Mouse (Mus musculus): ENCODE measurements around the gene Tet2. TPM values are rescaled to one million over a fixed set of nuclear protein-coding genes. Genes with fewer than 3 reads are reported as not detected.
"Not testable (repeated sequence)": the region's sequence is repeated elsewhere in the genome, so short reads cannot be mapped to it uniquely, and the experiment has no call there.

The Tet2 gene
- polyA plus RNA-seq, 1 experiment from 2014 or later, result 17.8 TPM

- Histone ChIP-seq H3K4me2 (peak overlapping the region; percentile 84), H3K9ac (peak overlapping the region; percentile 86), H3K4me1 (peaks cover 10% of the 10 kb centered on the region), H3K4me3 (peak overlapping the region; percentile 70), H3K27me3 (no peaks in the 10 kb centered on the region), H3K36me3 (no peaks in the 10 kb centered on the region), H3K9me3 (no peaks in the 10 kb centered on the region), H3K27ac (peak overlapping the region; percentile 97)
- WGBS, result 10% methylated on average over 6 of the region's 6 CpGs
- ATAC-seq (ENCODE audit: borderline replicate concordance, extremely low read depth, low FRiP score, low TSS enrichment), result no peak
These were observed 346 bp upstream of the Tet2 start for GRCm38 (mm10) chr3:133545304-133545666.

- Histone ChIP-seq H3K4me2 (peak overlapping the region; percentile 84), H3K9me3 (no peaks in the 10 kb centered on the region), H3K27ac (peak overlapping the region; percentile 97), H3K9ac (peak overlapping the region; percentile 86), H3K4me1 (peaks cover 10% of the 10 kb centered on the region), H3K27me3 (no peaks in the 10 kb centered on the region), H3K4me3 (peak overlapping the region; percentile 70), H3K36me3 (no peaks in the 10 kb centered on the region)
- ATAC-seq (ENCODE audit: borderline replicate concordance, extremely low read depth, low FRiP score, low TSS enrichment), result peak; percentile 95
- under 1% methylated on average over 50 of the region's 52 CpGs for WGBS
These were observed 798 bp downstream of the Tet2 start for GRCm38 (mm10) chr3:133544131-133544550.

- WGBS, result 0% methylated on average over 21 of the region's 21 CpGs
- ATAC-seq (ENCODE audit: borderline replicate concordance, extremely low read depth, low FRiP score, low TSS enrichment), result no peak
These were observed 1.6 kb downstream of the Tet2 start for GRCm38 (mm10) chr3:133543101-133544020.

GRCm38 (mm10) chr3:133542084-133542483 is 2.9 kb downstream of the Tet2 start:
- Histone ChIP-seq H3K4me3 (peak overlapping the region; percentile 14; the same call in 1 of the 2 replicates), H3K9me3 (no peaks in the 10 kb centered on the region), H3K9ac (no peak overlapping the region), H3K36me3 (peaks cover 13% of the 10 kb centered on the region; the same call in 1 of the 2 replicates), H3K27ac (no peak overlapping the region), H3K4me2 (peak overlapping the region; percentile 84), H3K27me3 (no peaks in the 10 kb centered on the region), H3K4me1 (peaks cover 7% of the 10 kb centered on the region)
- no peak for ATAC-seq (ENCODE audit: borderline replicate concordance, extremely low read depth, low FRiP score, low TSS enrichment)

More at GRCm38 (mm10) chr3:133543101-133544020, 1.6 kb downstream of the Tet2 start:
- Histone ChIP-seq H3K36me3 (peaks cover 3% of the 10 kb centered on the region; the same call in 1 of the 2 replicates), H3K4me2 (peak overlapping the region; percentile 84), H3K9me3 (no peaks in the 10 kb centered on the region), H3K9ac (peak overlapping the region; percentile 86), H3K4me1 (peaks cover 10% of the 10 kb centered on the region), H3K4me3 (peak overlapping the region; percentile 70), H3K27ac (peak overlapping the region; percentile 97), H3K27me3 (no peaks in the 10 kb centered on the region)

- Histone ChIP-seq H3K9me3 (no peaks in the 10 kb centered on the region), H3K27ac (no peak overlapping the region), H3K4me2 (no peak overlapping the region), H3K27me3 (no peaks in the 10 kb centered on the region), H3K36me3 (peaks cover 13% of the 10 kb centered on the region; the same call in 1 of the 2 replicates), H3K9ac (no peak overlapping the region), H3K4me3 (no peak overlapping the region), H3K4me1 (peaks cover 6% of the 10 kb centered on the region)
- ATAC-seq (ENCODE audit: borderline replicate concordance, extremely low read depth, low FRiP score, low TSS enrichment), result no peak
These were observed 3.9 kb downstream of the Tet2 start for GRCm38 (mm10) chr3:133541000-133541399.

- Histone ChIP-seq H3K4me2 (no peak overlapping the region), H3K4me1 (peaks cover 8% of the 10 kb centered on the region), H3K4me3 (no peak overlapping the region), H3K36me3 (peaks cover 13% of the 10 kb centered on the region; the same call in 1 of the 2 replicates), H3K9me3 (no peaks in the 10 kb centered on the region), H3K27me3 (no peaks in the 10 kb centered on the region), H3K27ac (no peak overlapping the region), H3K9ac (no peak overlapping the region)
- no peak for ATAC-seq (ENCODE audit: borderline replicate concordance, extremely low read depth, low FRiP score, low TSS enrichment)
- 65% methylated on average over 4 of the region's 4 CpGs for WGBS
These were observed 4.9 kb downstream of the Tet2 start for GRCm38 (mm10) chr3:133539991-133540390.

GRCm38 (mm10) chr3:133538499-133538898 is 6.4 kb downstream of the Tet2 start:
- H3K4me3 ChIP-seq; ATAC-seq (ENCODE audit: borderline replicate concordance, extremely low read depth, low FRiP score, low TSS enrichment); H3K9me3 ChIP-seq; H3K27ac ChIP-seq; H3K4me2 ChIP-seq; H3K9ac ChIP-seq; H3K27me3 ChIP-seq: not testable (repeated sequence)
- Histone ChIP-seq H3K36me3 (peaks cover 13% of the 10 kb centered on the region; the same call in 1 of the 2 replicates), H3K4me1 (peaks cover 20% of the 10 kb centered on the region)
- WGBS, result 84% methylated on average over 4 of the region's 4 CpGs

- Histone ChIP-seq H3K36me3 (peaks cover 13% of the 10 kb centered on the region; the same call in 1 of the 2 replicates), H3K27ac (no peak overlapping the region), H3K4me3 (no peak overlapping the region), H3K4me2 (no peak overlapping the region), H3K4me1 (peaks cover 22% of the 10 kb centered on the region), H3K9ac (no peak overlapping the region), H3K27me3 (no peaks in the 10 kb centered on the region), H3K9me3 (no peaks in the 10 kb centered on the region)
- 50% methylated on average over 6 of the region's 6 CpGs for WGBS
- ATAC-seq (ENCODE audit: borderline replicate concordance, extremely low read depth, low FRiP score, low TSS enrichment), result peak; percentile 69; the same call in 1 of the 2 replicates
These were observed 9.3 kb downstream of the Tet2 start for GRCm38 (mm10) chr3:133535644-133536043.

- peaks cover 22% of the 10 kb centered on the region for H3K4me1 ChIP-seq
- no peak for ATAC-seq (ENCODE audit: borderline replicate concordance, extremely low read depth, low FRiP score, low TSS enrichment)
- no peak overlapping the region for H3K4me2 ChIP-seq
- no peak overlapping the region for H3K27ac ChIP-seq
- H3K27me3 ChIP-seq, result no peaks in the 10 kb centered on the region
- no peak overlapping the region for H3K4me3 ChIP-seq
- WGBS, result 41% methylated on average over 6 of the region's 6 CpGs
- no peaks in the 10 kb centered on the region for H3K9me3 ChIP-seq
- H3K9ac ChIP-seq, result no peak overlapping the region
- peaks cover 13% of the 10 kb centered on the region; the same call in 1 of the 2 replicates for H3K36me3 ChIP-seq
These were observed 10.9 kb downstream of the Tet2 start for GRCm38 (mm10) chr3:133534066-133534465.

GRCm38 (mm10) chr3:133533272-133533995 is 11.5 kb downstream of the Tet2 start:
- no peaks in the 10 kb centered on the region for H3K9me3 ChIP-seq
- no peak for ATAC-seq (ENCODE audit: borderline replicate concordance, extremely low read depth, low FRiP score, low TSS enrichment)
- 0 out of 2 replicates have a peak, but pooled peaks cover 9% of the 10 kb centered on the region for H3K36me3 ChIP-seq
- no peak overlapping the region for H3K4me3 ChIP-seq
- no peak overlapping the region for H3K4me2 ChIP-seq
- peaks cover 22% of the 10 kb centered on the region for H3K4me1 ChIP-seq
- H3K27ac ChIP-seq, result no peak overlapping the region
- no peak overlapping the region for H3K9ac ChIP-seq
- no peaks in the 10 kb centered on the region for H3K27me3 ChIP-seq
- WGBS, result 59% methylated on average over 11 of the region's 11 CpGs

GRCm38 (mm10) chr3:133532806-133533205 is 12.1 kb downstream of the Tet2 start:
- no peak for ATAC-seq (ENCODE audit: borderline replicate concordance, extremely low read depth, low FRiP score, low TSS enrichment)

More at GRCm38 (mm10) chr3:133532806-133533205, 12.1 kb downstream of the Tet2 start:
- Histone ChIP-seq H3K27me3 (no peaks in the 10 kb centered on the region), H3K9ac (no peak overlapping the region), H3K4me2 (no peak overlapping the region), H3K4me1 (peaks cover 22% of the 10 kb centered on the region), H3K36me3 (0 out of 2 replicates have a peak, but pooled peaks cover 5% of the 10 kb centered on the region), H3K4me3 (no peak overlapping the region), H3K27ac (no peak overlapping the region), H3K9me3 (no peaks in the 10 kb centered on the region)
- WGBS, result 67% methylated on average over 3 of the region's 3 CpGs

Measured in lung, embryonic 15.5 days (tissue).